ENCODE assay signal across 8 mouse cellular contexts in the genomic region with DNA sequence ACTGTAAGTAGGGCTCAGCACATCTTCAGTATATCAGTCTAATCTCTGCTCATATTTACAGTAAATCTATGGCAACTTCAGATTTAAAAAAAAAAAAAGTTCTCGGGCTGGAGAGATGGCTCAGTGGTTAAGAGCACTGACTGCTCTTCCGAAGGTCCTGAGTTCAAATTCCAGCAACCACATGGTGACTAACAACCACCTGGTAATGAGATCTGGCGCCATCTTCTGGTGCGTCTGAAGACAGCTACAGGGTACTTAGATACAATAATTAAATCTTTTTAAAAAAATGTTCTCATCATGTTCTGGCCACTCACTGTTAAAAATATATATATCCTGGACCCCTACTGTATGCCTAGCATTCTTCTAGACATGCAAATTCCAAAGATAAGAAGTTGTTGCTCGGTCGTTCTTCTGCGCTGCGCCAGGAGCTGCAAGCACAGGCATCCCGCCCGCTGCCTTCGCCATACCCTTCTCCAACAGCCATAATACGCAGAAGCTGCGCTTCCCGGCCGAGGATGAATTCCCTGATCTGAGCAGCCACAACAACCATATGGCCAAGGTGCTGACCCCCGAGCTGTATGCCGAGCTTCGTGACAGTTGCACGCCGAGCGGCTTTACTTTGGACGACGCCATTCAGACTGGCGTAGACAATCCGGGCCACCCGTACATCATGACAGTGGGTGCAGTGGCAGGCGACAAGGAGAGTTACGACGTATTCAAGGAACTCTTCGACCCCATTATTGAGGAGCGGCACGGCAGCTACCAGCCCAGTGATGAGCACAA. TPM values are rescaled to one million over a fixed set of nuclear protein-coding genes. Genes with fewer than 3 reads are reported as not detected.
DNase-seq lines count a peak whose midpoint lies in the region; ATAC-seq and TF ChIP-seq lines count a peak whose summit lies in the region.

No protein-coding gene starts in this region.

- H3K79me2 ChIP-seq in heart, adult 2 months (replicated peaks; ENCODE audit: control insufficient read depth, insufficient read depth, low read length): no peaks in the 10 kb centered on the region

- TF ChIP-seq CTCF in testis, adult 2 months (IDR thresholded peaks at IDR 0.05; ENCODE audit: control insufficient read depth, insufficient read depth, insufficient replicate concordance, low read depth, low read length): no peak
- TF ChIP-seq CTCF in heart, adult 2 months (IDR thresholded peaks at IDR 0.05): peak; percentile 85
- no peak for TF ChIP-seq CTCF in olfactory bulb, adult 2 months (IDR thresholded peaks at IDR 0.05; ENCODE audit: insufficient read depth, low read depth, low read length)

- no peak for DNase-seq in testis, postnatal 14 days (ENCODE audit: low spot score)
- peak; percentile 57 to 61 for DNase-seq in cerebellum, postnatal 10 days
- DNase-seq in heart, adult 2 months: peak; percentile 26 to 52
- peak; percentile 46 for DNase-seq in kidney, adult 9 months
- no peak for DNase-seq in layer of hippocampus, adult 11-12 months (ENCODE audit: low spot score)

- no peaks in the 10 kb centered on the region for H3K27me3 ChIP-seq in testis, adult 2 months (ENCODE audit: control insufficient read depth, insufficient read depth, low read length)
- no peaks in the 10 kb centered on the region for H3K27me3 ChIP-seq in heart, adult 2 months (ENCODE audit: control insufficient read depth, insufficient read depth, low read length)
- peaks cover 8% of the 10 kb centered on the region; the same call in 1 of the 2 replicates for H3K27me3 ChIP-seq in lung, embryonic 16.5 days (ENCODE audit: control insufficient read depth, insufficient read depth, low read depth, low read length)

- no peak for TF ChIP-seq EP300 in heart, adult 2 months (IDR thresholded peaks at IDR 0.05; ENCODE audit: insufficient read depth, low read depth, low read length)

- 0 out of 2 replicates have a peak overlapping the region, but pooled peaks have one; percentile 16 for H3K9ac ChIP-seq in heart, adult 2 months (ENCODE audit: low read depth, low read length)
- H3K9ac ChIP-seq in lung, embryonic 16.5 days (ENCODE audit: low read length): peak overlapping the region; percentile 35; the same call in 1 of the 2 replicates

- peak overlapping the region; percentile 72 for H3K4me3 ChIP-seq in testis, adult 2 months (ENCODE audit: control insufficient read depth, low read depth, low read length)
- H3K4me3 ChIP-seq in heart, adult 2 months: peak overlapping the region; percentile 52
- H3K4me3 ChIP-seq in lung, embryonic 16.5 days (ENCODE audit: low read length): peak overlapping the region; percentile 47
- peak overlapping the region; percentile 26 for H3K4me3 ChIP-seq in olfactory bulb, adult 2 months (ENCODE audit: insufficient read depth, low read depth, low read length)

- H3K4me2 ChIP-seq in lung, embryonic 16.5 days (ENCODE audit: low read depth, low read length): peak overlapping the region; percentile 63

- intact Hi-C loops in heart, adult 2 months (cut with DNase I): loop anchor here (2.0 to 10.0 kb wide), 3 partner anchors 86 to 488 kb away; no protein-coding TSS in a partner anchor

- H3K36me3 ChIP-seq in testis, adult 2 months (ENCODE audit: control insufficient read depth, insufficient read depth, low read length): no peaks in the 10 kb centered on the region
- no peaks in the 10 kb centered on the region for H3K36me3 ChIP-seq in heart, adult 2 months (ENCODE audit: control insufficient read depth, insufficient read depth, low read length)
- H3K36me3 ChIP-seq in lung, embryonic 16.5 days (ENCODE audit: control insufficient read depth, insufficient read depth, low read length): no peaks in the 10 kb centered on the region

- no peak for TF ChIP-seq POLR2A in testis, adult 2 months (IDR thresholded peaks at IDR 0.05; ENCODE audit: control insufficient read depth, low read depth, low read length)
- TF ChIP-seq POLR2A in heart, adult 2 months (IDR thresholded peaks at IDR 0.05; ENCODE audit: insufficient read depth, low read depth, low read length): no peak
- no peak for TF ChIP-seq POLR2A in olfactory bulb, adult 2 months (IDR thresholded peaks at IDR 0.05; ENCODE audit: insufficient read depth, low read depth, low read length)

- ATAC-seq in lung, embryonic 16.5 days (ENCODE audit: low read depth): peak; percentile 51

- no peaks in the 10 kb centered on the region for H3K9me3 ChIP-seq in lung, embryonic 16.5 days (ENCODE audit: control insufficient read depth, low read length)

- no peak overlapping the region for H3K27ac ChIP-seq in testis, adult 2 months (ENCODE audit: control insufficient read depth, insufficient read depth, low read depth, low read length)
- no peak overlapping the region for H3K27ac ChIP-seq in heart, adult 2 months
- H3K27ac ChIP-seq in lung, embryonic 16.5 days (ENCODE audit: low read length): no peak overlapping the region
- no peak overlapping the region for H3K27ac ChIP-seq in olfactory bulb, adult 2 months (ENCODE audit: insufficient read depth, low read depth, low read length)

- H3K4me1 ChIP-seq in testis, adult 2 months (ENCODE audit: control insufficient read depth, insufficient read depth, low read length): peaks cover 6% of the 10 kb centered on the region
- no peaks in the 10 kb centered on the region; the same call in 1 of the 2 replicates for H3K4me1 ChIP-seq in heart, adult 2 months (ENCODE audit: control insufficient read depth, insufficient read depth, low read length)
- peaks cover 8% of the 10 kb centered on the region; the same call in 1 of the 2 replicates for H3K4me1 ChIP-seq in lung, embryonic 16.5 days (replicated peaks; ENCODE audit: control insufficient read depth, insufficient read depth, low read length)
- H3K4me1 ChIP-seq in olfactory bulb, adult 2 months (ENCODE audit: control insufficient read depth, insufficient read depth, low read length): peaks cover 7% of the 10 kb centered on the region; the same call in 1 of the 2 replicates

- WGBS in heart, adult 2 months: 18% methylated on average over 32 of the region's 32 CpGs
- WGBS in lung, embryonic 16.5 days: 13% methylated on average over 32 of the region's 32 CpGs
- WGBS in olfactory bulb, adult 2 months: 20% methylated on average over 32 of the region's 32 CpGs

RNA-seq across cellular contexts. Expression of gene Cd80, which starts 27.6 kb away (rescaled TPM):
- 0.08 and 0.10 TPM in 2 replicates for polyA plus RNA-seq in testis, adult 2 months (2012; rRNA removed)
- under 1 TPM; 0.86 to 0.89 TPM for total RNA-seq in heart, adult 2 months (2021)
- 0.59 and 0.88 TPM in 2 replicates for polyA plus RNA-seq in heart, adult 2 months (2012; rRNA removed)
- polyA plus RNA-seq in lung, embryonic 16.5 days (2015; fragmentation: Nextera tagmentation; extraction: Ambion mirVana): 0.21 and 0.25 TPM in 2 replicates
- not detected in 2 replicates for polyA plus RNA-seq in olfactory bulb, adult 2 months (2012; ENCODE audit: insufficient read depth, insufficient read length, low replicate concordance, missing spikeins)

RNA-seq across cellular contexts. Expression of gene Adprh, which starts 30.5 kb away (rescaled TPM):
- polyA plus RNA-seq in testis, adult 2 months (2012; rRNA removed): 19.2 and 21.7 TPM in 2 replicates
- total RNA-seq in heart, adult 2 months (2021): 10 to 100 TPM; 23.4 to 25.2 TPM
- 21.0 and 27.9 TPM in 2 replicates for polyA plus RNA-seq in heart, adult 2 months (2012; rRNA removed)
- polyA plus RNA-seq in lung, embryonic 16.5 days (2015; fragmentation: Nextera tagmentation; extraction: Ambion mirVana): 77.2 and 78.2 TPM in 2 replicates
- polyA plus RNA-seq in olfactory bulb, adult 2 months (2012; ENCODE audit: insufficient read depth, insufficient read length, low replicate concordance, missing spikeins): not detected in 2 replicates

RNA-seq across cellular contexts. Expression of gene Timmdc1, which starts 39.5 kb away (rescaled TPM):
- 5.3 and 6.4 TPM in 2 replicates for polyA plus RNA-seq in testis, adult 2 months (2012; rRNA removed)
- total RNA-seq in heart, adult 2 months (2021): 10 to 100 TPM; 60.4 to 66.1 TPM
- 22.2 and 27.0 TPM in 2 replicates for polyA plus RNA-seq in heart, adult 2 months (2012; rRNA removed)
- polyA plus RNA-seq in lung, embryonic 16.5 days (2015; fragmentation: Nextera tagmentation; extraction: Ambion mirVana): 26.8 and 27.7 TPM in 2 replicates
- polyA plus RNA-seq in olfactory bulb, adult 2 months (2012; ENCODE audit: insufficient read depth, insufficient read length, low replicate concordance, missing spikeins): not detected in 2 replicates

RNA-seq across cellular contexts. Expression of gene Pla1a, which starts 50.0 kb away (rescaled TPM):
- 3.7 and 4.7 TPM in 2 replicates for polyA plus RNA-seq in testis, adult 2 months (2012; rRNA removed)
- 1 to 10 TPM; 6.8 to 8.8 TPM for total RNA-seq in heart, adult 2 months (2021)
- polyA plus RNA-seq in heart, adult 2 months (2012; rRNA removed): 9.6 and 13.6 TPM in 2 replicates
- 0.31 and 1.3 TPM in 2 replicates for polyA plus RNA-seq in lung, embryonic 16.5 days (2015; fragmentation: Nextera tagmentation; extraction: Ambion mirVana)
- polyA plus RNA-seq in olfactory bulb, adult 2 months (2012; ENCODE audit: insufficient read depth, insufficient read length, low replicate concordance, missing spikeins): not detected in 2 replicates

Comparison
In these comparisons a context has a peak if more than half of its experiments do, and no peak if none do; other contexts are left out.
1. DNase-seq: peak in cerebellum, postnatal 10 days (2 of 2), heart, adult 2 months (2 of 2) and kidney, adult 9 months (single experiment); none in testis, postnatal 14 days (single experiment) and layer of hippocampus, adult 11-12 months (single experiment).
2. Peak in every context shown above with its lines, with median percentiles within 50 percentile points of each other: H3K4me3 ChIP-seq.